Mouse (Mus musculus) adrenal gland, adult 2 months (tissue): ENCODE data around the gene Defb30. TPM values are rescaled to one million over a fixed set of nuclear protein-coding genes. Genes with fewer than 3 reads are reported as not detected.

ENCODE experiments used
- polyA plus RNA-seq: library from polyadenylated mRNA; depleted of rRNA; stranded (reverse); fragments of >200 nt; gene quantifications from 2 replicates; pipeline ENCODE4 v1.2.3, GENCODE M21; 2012; rRNA removed
- total RNA-seq, 2 experiments: library from RNA; stranded (reverse); gene quantifications; 2 replicates each; pipeline ENCODE4 v1.2.3; 2021

Defb30 gene
- total and polyA plus RNA-seq, 3 experiments, result not detected

Other genes starting within 250 kb of the Defb30 start
- 10 to 100 TPM; 29.5 to 31.9 TPM for gene Wdfy2, start 212.3 kb downstream of the Defb30 start, total RNA-seq
- gene Wdfy2, start 212.3 kb downstream of the Defb30 start, polyA plus RNA-seq, result 9.0 and 14.0 TPM in 2 replicates
- not detected for gene Defb48, start 65.5 kb downstream of the Defb30 start, total RNA-seq
- gene Defb48, start 65.5 kb downstream of the Defb30 start, polyA plus RNA-seq, result not detected in 2 replicates
- not detected for gene Defb47, start 51.9 kb downstream of the Defb30 start, total RNA-seq
- gene Defb47, start 51.9 kb downstream of the Defb30 start, polyA plus RNA-seq, result not detected in 2 replicates
- not detected for gene Defb43, start 38.2 kb downstream of the Defb30 start, total RNA-seq
- not detected in 2 replicates for gene Defb43, start 38.2 kb downstream of the Defb30 start, polyA plus RNA-seq
- gene Defb42, start 3.0 kb downstream of the Defb30 start, total RNA-seq, result under 1 TPM; 0.14 to 0.97 TPM
- gene Defb42, start 3.0 kb downstream of the Defb30 start, polyA plus RNA-seq, result 0.50 and 0.76 TPM in 2 replicates